Mouse (Mus musculus) T-cell, adult 2 months (primary cell): ENCODE data around the gene Olfr1243.
"Not testable (repeated sequence)": the region's sequence is repeated elsewhere in the genome, so short reads cannot be mapped to it uniquely, and the experiment has no call there.

Source experiments
- DNase-seq: peaks from one replicate; pipeline ENCODE4 v3.0.0; 2022; ENCODE audit warnings: low spot score

The Olfr1243 gene

GRCm38 (mm10) chr2:89531387-89531786 lies at the start of gene Olfr1243:
Gene Olfr1243, minus strand, starts transcription at chr2:89531487.
- DNase-seq: no peak

- no peak for DNase-seq
Observed at GRCm38 (mm10) chr2:89578347-89578746, 47.1 kb upstream of the Olfr1243 start, which contains the start of gene Olfr1245. Gene Olfr1245, minus strand, starts transcription at chr2:89578447.

- DNase-seq: not testable (repeated sequence)
Observed at GRCm38 (mm10) chr2:89562706-89563105, 31.4 kb upstream of the Olfr1243 start.

GRCm38 (mm10) chr2:89544516-89544915 lies 13.2 kb upstream of the Olfr1243 start:
- DNase-seq: no peak

- DNase-seq: no peak
Observed at GRCm38 (mm10) chr2:89539923-89540322, 8.6 kb upstream of the Olfr1243 start.

- DNase-seq: no peak
Observed at GRCm38 (mm10) chr2:89498235-89498634, 33.1 kb downstream of the Olfr1243 start, which contains the start of gene Olfr1242. Gene Olfr1242, minus strand, starts transcription at chr2:89498335.

GRCm38 (mm10) chr2:89487026-89487425 lies 44.3 kb downstream of the Olfr1243 start, which contains the start of gene Olfr1241:
Gene Olfr1241, minus strand, starts transcription at chr2:89487126.
- no peak for DNase-seq
